Mouse (Mus musculus) embryonic fibroblast, embryonic 13.5 days (primary cell): Measurements from ENCODE around the gene St6galnac1.

Source experiments
- CTCF ChIP-seq: IDR thresholded peaks from 2 replicates; pipeline ENCODE4 v1.5.1; 2011; ENCODE audit warnings: mild to moderate bottlenecking, control low read depth, low read length, moderate library complexity, borderline replicate concordance; ENCODE audit not compliant: insufficient read depth
- POLR2A ChIP-seq: IDR thresholded peaks from 2 replicates; pipeline ENCODE4 v1.6.1; 2011; ENCODE audit warnings: low read depth, mild to moderate bottlenecking, control low read depth, low read length, moderate library complexity

DNA sequence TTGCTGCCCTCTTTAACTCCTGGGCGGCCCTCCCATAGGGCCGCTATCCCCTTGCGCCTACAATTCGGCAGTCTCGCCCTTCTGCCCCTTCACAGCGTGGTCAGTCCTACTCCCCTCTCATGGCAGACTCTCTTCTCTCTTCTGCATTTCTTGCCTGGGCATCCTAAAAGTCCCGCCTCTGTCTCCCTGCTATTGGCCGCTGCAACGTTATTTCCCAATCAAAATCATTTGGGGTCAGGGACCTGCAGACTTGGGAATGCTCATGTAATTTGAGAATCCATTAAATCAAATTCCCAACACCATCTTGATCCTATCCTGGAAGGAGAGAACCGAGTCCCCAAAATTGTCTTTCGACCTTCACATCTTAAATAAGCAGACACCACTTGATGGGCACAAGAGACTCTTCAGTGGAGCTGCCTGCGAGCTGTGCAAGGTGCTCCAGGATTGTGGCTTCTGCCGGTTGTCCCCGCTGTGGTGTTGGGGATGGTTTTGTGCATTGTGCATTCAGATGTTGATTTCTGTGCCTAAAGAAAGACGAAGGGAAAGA is 54.9 kb downstream of the St6galnac1 start:
- no peak for TF ChIP-seq CTCF
- TF ChIP-seq POLR2A, result no peak
